ENCODE assay signal across 8 mouse cellular contexts in the genomic region with DNA sequence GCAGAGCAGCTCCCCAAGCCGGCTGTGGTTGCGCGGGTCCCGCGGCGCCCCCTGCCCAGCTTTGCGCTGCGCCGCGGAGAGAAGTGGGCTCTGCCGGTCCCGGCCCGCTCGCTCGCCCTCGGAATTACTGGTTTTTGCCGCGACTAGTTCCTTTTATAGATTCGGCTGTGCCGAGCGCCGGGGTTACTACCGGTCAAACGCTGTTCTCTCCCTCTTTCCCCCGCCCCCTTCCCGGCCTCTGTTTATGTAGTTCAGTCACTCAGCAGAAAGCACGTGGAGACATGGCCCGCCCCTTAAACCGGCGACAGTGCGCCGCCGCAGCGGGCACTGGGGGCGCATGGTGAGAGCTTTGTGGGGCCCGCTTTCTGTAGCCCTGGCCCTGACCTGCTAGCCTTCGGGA. TPM values are rescaled to one million over a fixed set of nuclear protein-coding genes. Genes with fewer than 3 reads are reported as not detected.
A peak's percentile ranks its signal among the peaks of the same experiment; 100 is the strongest.
DNase-seq lines count a peak whose midpoint lies in the region; ATAC-seq and TF ChIP-seq lines count a peak whose summit lies in the region.

A gene (minus strand): TSS at position 129 of the 400 bp plus-strand sequence.

- H3K4me2 ChIP-seq in embryonic facial prominence, embryonic 11.5 days (ENCODE audit: low read depth, low read length): peak within 1 kb of the TSS; percentile 92
- H3K4me2 ChIP-seq in limb, embryonic 11.5 days (ENCODE audit: low read depth, severe bottlenecking): peak within 1 kb of the TSS; percentile 70
- H3K4me2 ChIP-seq in midbrain, embryonic 13.5 days (replicated peaks): peak within 1 kb of the TSS; percentile 91

- DNase-seq in embryonic facial prominence, embryonic 11.5 days (ENCODE audit: low spot score): peak; percentile 95
- DNase-seq in heart, adult 2 months: peak; percentile 91 to 94
- peak; percentile 97 for DNase-seq in kidney, adult 2 months
- DNase-seq in limb, embryonic 11.5 days (ENCODE audit: low spot score): peak; percentile 92

- no peak for ATAC-seq in erythroblast, adult 5-6 weeks (replicated peaks; ENCODE audit: low FRiP score, poor library complexity, severe bottlenecking)
- peak; percentile 98 for ATAC-seq in embryonic facial prominence, embryonic 11.5 days (replicated peaks; ENCODE audit: insufficient number of reproducible peaks, low FRiP score, low TSS enrichment, low read depth)
- ATAC-seq in limb, embryonic 11.5 days (ENCODE audit: insufficient number of reproducible peaks, low FRiP score, low TSS enrichment, low read depth): peak; percentile 93
- peak; percentile 97 for ATAC-seq in midbrain, embryonic 13.5 days

- TF ChIP-seq POLR2A in heart, adult 2 months (IDR thresholded peaks at IDR 0.05; ENCODE audit: insufficient read depth, low read depth, low read length): peak; percentile 88
- peak; percentile 64 for TF ChIP-seq POLR2A in kidney, adult 2 months (IDR thresholded peaks at IDR 0.05; ENCODE audit: low read depth, low read length)
- peak; percentile 87 for TF ChIP-seq POLR2A in small intestine, adult 2 months (IDR thresholded peaks at IDR 0.05; ENCODE audit: low read depth, low read length)

- H3K79me2 ChIP-seq in heart, adult 2 months (replicated peaks; ENCODE audit: control insufficient read depth, insufficient read depth, low read length): no peaks in the 10 kb centered on the region

- TF ChIP-seq EP300 in heart, adult 2 months (IDR thresholded peaks at IDR 0.05; ENCODE audit: insufficient read depth, low read depth, low read length): 0 out of 2 replicates have a peak, but pooled peaks have one; percentile 8

- under 1% methylated on average over 29 of the region's 37 CpGs for WGBS in embryonic facial prominence, embryonic 11.5 days
- 1% methylated on average over 37 of the region's 37 CpGs for WGBS in heart, adult 2 months
- WGBS in kidney, adult 2 months: under 1% methylated on average over 37 of the region's 37 CpGs
- under 1% methylated on average over 37 of the region's 37 CpGs for WGBS in limb, embryonic 11.5 days
- WGBS in midbrain, embryonic 13.5 days: under 1% methylated on average over 37 of the region's 37 CpGs
- WGBS in small intestine, adult 2 months: under 1% methylated on average over 37 of the region's 37 CpGs

- no peaks in the 10 kb centered on the region for H3K36me3 ChIP-seq in erythroblast, embryonic 14.5 days (ENCODE audit: control insufficient read depth)
- H3K36me3 ChIP-seq in embryonic facial prominence, embryonic 11.5 days (replicated peaks; ENCODE audit: control insufficient read depth, insufficient read depth, low read depth, low read length): no peaks in the 10 kb centered on the region
- H3K36me3 ChIP-seq in heart, adult 2 months (ENCODE audit: control insufficient read depth, insufficient read depth, low read length): peaks cover 5% of the 10 kb centered on the region; the same call in 1 of the 2 replicates
- no peaks in the 10 kb centered on the region for H3K36me3 ChIP-seq in kidney, adult 2 months (ENCODE audit: control insufficient read depth, insufficient read depth, low read length)
- H3K36me3 ChIP-seq in limb, embryonic 11.5 days (ENCODE audit: control insufficient read depth, insufficient read depth, low read length): no peaks in the 10 kb centered on the region
- no peaks in the 10 kb centered on the region for H3K36me3 ChIP-seq in midbrain, embryonic 13.5 days
- no peaks in the 10 kb centered on the region for H3K36me3 ChIP-seq in small intestine, adult 2 months (ENCODE audit: control insufficient read depth, insufficient read depth, low read length)

- peaks cover 25% of the 10 kb centered on the region for H3K27me3 ChIP-seq in erythroblast, embryonic 14.5 days (ENCODE audit: control insufficient read depth)
- no peaks in the 10 kb centered on the region for H3K27me3 ChIP-seq in embryonic facial prominence, embryonic 11.5 days (ENCODE audit: control insufficient read depth, insufficient read depth, low read length)
- H3K27me3 ChIP-seq in heart, adult 2 months (ENCODE audit: control insufficient read depth, insufficient read depth, low read length): no peaks in the 10 kb centered on the region
- no peaks in the 10 kb centered on the region for H3K27me3 ChIP-seq in kidney, adult 2 months (replicated peaks; ENCODE audit: control insufficient read depth, insufficient read depth, low read length)
- no peaks in the 10 kb centered on the region for H3K27me3 ChIP-seq in limb, embryonic 11.5 days (ENCODE audit: control insufficient read depth, insufficient read depth, low read length)
- peaks cover 13% of the 10 kb centered on the region; the same call in 1 of the 2 replicates for H3K27me3 ChIP-seq in midbrain, embryonic 13.5 days
- H3K27me3 ChIP-seq in small intestine, adult 2 months (ENCODE audit: control insufficient read depth, insufficient read depth, low read length): no peaks in the 10 kb centered on the region

- peak within 1 kb of the TSS; percentile 53 for H3K9ac ChIP-seq in embryonic facial prominence, embryonic 11.5 days (replicated peaks; ENCODE audit: low read length)
- H3K9ac ChIP-seq in heart, adult 2 months (ENCODE audit: low read depth, low read length): peak within 1 kb of the TSS; percentile 67
- peak within 1 kb of the TSS; percentile 61 for H3K9ac ChIP-seq in limb, embryonic 11.5 days (ENCODE audit: low read length)
- peak within 1 kb of the TSS; percentile 68 for H3K9ac ChIP-seq in midbrain, embryonic 13.5 days (replicated peaks)

- H3K9me3 ChIP-seq in erythroblast, embryonic 14.5 days (ENCODE audit: control insufficient read depth, low read length): no peaks in the 10 kb centered on the region
- no peaks in the 10 kb centered on the region for H3K9me3 ChIP-seq in embryonic facial prominence, embryonic 11.5 days (replicated peaks; ENCODE audit: control insufficient read depth, low read length)
- no peaks in the 10 kb centered on the region for H3K9me3 ChIP-seq in limb, embryonic 11.5 days (ENCODE audit: control insufficient read depth, low read length)
- H3K9me3 ChIP-seq in midbrain, embryonic 13.5 days: no peaks in the 10 kb centered on the region

- no peak within 1 kb of the TSS for H3K27ac ChIP-seq in embryonic facial prominence, embryonic 11.5 days (replicated peaks; ENCODE audit: low read depth, low read length)
- H3K27ac ChIP-seq in heart, adult 2 months: peak within 1 kb of the TSS; percentile 90
- H3K27ac ChIP-seq in kidney, adult 2 months (ENCODE audit: insufficient read depth, low read depth, low read length): peak within 1 kb of the TSS; percentile 82
- 0 out of 2 replicates have a peak within 1 kb of the TSS, but pooled peaks have one; percentile 36 for H3K27ac ChIP-seq in limb, embryonic 11.5 days (replicated peaks; ENCODE audit: low read depth, low read length)
- H3K27ac ChIP-seq in midbrain, embryonic 13.5 days: peak within 1 kb of the TSS; percentile 57; the same call in 1 of the 2 replicates
- H3K27ac ChIP-seq in small intestine, adult 2 months (ENCODE audit: insufficient read depth, low read depth, low read length): peak within 1 kb of the TSS; percentile 8

- intact Hi-C loops in heart, adult 2 months (cut with DNase I): loop anchor here (1.0 to 5.0 kb wide), 6 partner anchors 19 to 178 kb away; no protein-coding TSS in a partner anchor

- H3K4me3 ChIP-seq in erythroblast, embryonic 14.5 days (replicated peaks): peak within 1 kb of the TSS; percentile 54
- H3K4me3 ChIP-seq in embryonic facial prominence, embryonic 11.5 days (ENCODE audit: low read depth, low read length): peak within 1 kb of the TSS; percentile 56
- peak within 1 kb of the TSS; percentile 97 for H3K4me3 ChIP-seq in heart, adult 2 months
- H3K4me3 ChIP-seq in kidney, adult 2 months (ENCODE audit: insufficient read depth, low read depth, low read length): peak within 1 kb of the TSS; percentile 93
- peak within 1 kb of the TSS; percentile 48 for H3K4me3 ChIP-seq in limb, embryonic 11.5 days (ENCODE audit: low read depth, low read length)
- peak within 1 kb of the TSS; percentile 57 for H3K4me3 ChIP-seq in midbrain, embryonic 13.5 days (replicated peaks)
- H3K4me3 ChIP-seq in small intestine, adult 2 months (ENCODE audit: low read depth, low read length): peak within 1 kb of the TSS; percentile 74

- peak; percentile 47 for TF ChIP-seq CTCF in heart, adult 2 months (IDR thresholded peaks at IDR 0.05)
- TF ChIP-seq CTCF in kidney, adult 2 months (conservative IDR thresholded peaks at IDR 0.05; ENCODE audit: insufficient read depth, insufficient read length, low read depth, low read length): 0 out of 2 replicates have a peak, but pooled peaks have one; percentile 11
- no peak for TF ChIP-seq CTCF in small intestine, adult 2 months (IDR thresholded peaks at IDR 0.05; ENCODE audit: extremely low read depth, insufficient read length, insufficient replicate concordance, low read depth, low read length)

- H3K4me1 ChIP-seq in erythroblast, embryonic 14.5 days (ENCODE audit: control insufficient read depth): peaks cover 12% of the 10 kb centered on the region
- 0 out of 2 replicates have a peak, but pooled peaks cover 2% of the 10 kb centered on the region for H3K4me1 ChIP-seq in embryonic facial prominence, embryonic 11.5 days (ENCODE audit: control insufficient read depth, insufficient read depth, low read length)
- peaks cover 10% of the 10 kb centered on the region for H3K4me1 ChIP-seq in heart, adult 2 months (ENCODE audit: control insufficient read depth, insufficient read depth, low read length)
- peaks cover 6% of the 10 kb centered on the region; the same call in 1 of the 2 replicates for H3K4me1 ChIP-seq in kidney, adult 2 months (ENCODE audit: control insufficient read depth, insufficient read depth, low read length)
- H3K4me1 ChIP-seq in limb, embryonic 11.5 days (ENCODE audit: control insufficient read depth, insufficient read depth, low read length): peaks cover 5% of the 10 kb centered on the region
- H3K4me1 ChIP-seq in midbrain, embryonic 13.5 days (replicated peaks): peaks cover 16% of the 10 kb centered on the region
- H3K4me1 ChIP-seq in small intestine, adult 2 months (ENCODE audit: control insufficient read depth, insufficient read depth, insufficient read length, low read length): no peaks in the 10 kb centered on the region

RNA-seq across cellular contexts. Expression of the gene that starts here (rescaled TPM):
- 0.01 TPM in 2 replicates for polyA plus RNA-seq in erythroblast, embryonic 14.5 days (2012)
- 1.9 TPM in 2 replicates for total RNA-seq in erythroblast, adult 5-6 weeks (2015; ENCODE audit: low replicate concordance)
- total RNA-seq in erythroblast, adult 5-6 weeks (2017; ENCODE audit: low replicate concordance): 1.8 and 2.6 TPM in 2 replicates
- 5.3 and 5.4 TPM in 2 replicates for polyA plus RNA-seq in embryonic facial prominence, embryonic 11.5 days (2014; fragmentation: Nextera tagmentation; extraction: Ambion mirVana)
- total RNA-seq in heart, adult 2 months (2021): 10 to 100 TPM; 13.1 to 23.5 TPM
- 4.2 and 8.4 TPM in 2 replicates for polyA plus RNA-seq in heart, adult 2 months (2012; rRNA removed)
- polyA plus RNA-seq in kidney, adult 2 months (2012; rRNA removed): 8.9 and 9.3 TPM in 2 replicates
- 4.3 and 4.5 TPM in 2 replicates for polyA plus RNA-seq in limb, embryonic 11.5 days (2014; fragmentation: Nextera tagmentation; extraction: Ambion mirVana)
- polyA plus RNA-seq in midbrain, embryonic 13.5 days (2015; fragmentation: Nextera tagmentation; extraction: Ambion mirVana): 8.3 and 8.7 TPM in 2 replicates
- polyA plus RNA-seq in small intestine, adult 2 months (2012; rRNA removed): 0.70 and 2.8 TPM in 2 replicates
